Mouse (Mus musculus): Measurements from ENCODE around the gene Slc22a6. TPM values are rescaled to one million over a fixed set of nuclear protein-coding genes. Genes with fewer than 3 reads are reported as not detected.

Slc22a6 gene
- polyA plus RNA-seq, 1 experiment from 2014 or later = not detected

DNA sequence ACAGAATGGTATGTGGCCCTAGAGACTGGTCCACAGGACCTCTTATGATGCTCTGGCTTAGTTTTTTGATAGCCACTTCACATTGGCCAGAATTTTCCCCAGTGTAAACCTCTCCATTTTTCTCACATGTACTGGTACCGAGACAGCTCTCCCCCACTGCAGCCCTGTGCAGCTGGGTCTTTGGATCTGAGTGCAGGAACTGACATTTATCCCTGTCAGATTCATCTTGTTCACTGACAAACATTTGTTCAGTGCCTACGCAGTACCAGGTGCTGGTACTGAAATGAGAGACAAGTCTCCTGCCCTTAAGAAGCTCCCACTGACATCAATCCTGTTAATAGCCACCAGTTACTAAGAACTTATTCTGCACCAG is 38.9 kb upstream of the Slc22a6 start:
- Histone ChIP-seq H3K4me2 (peak overlapping the region; percentile 64), H3K4me1 (ENCODE audit: insufficient read depth) (no peaks in the 10 kb centered on the region), H3K9ac (peak overlapping the region; percentile 40), H3K36me3 (ENCODE audit: insufficient read depth) (no peaks in the 10 kb centered on the region), H3K9me3 (ENCODE audit: low read depth, low read length) (no peaks in the 10 kb centered on the region), H3K27ac (ENCODE audit: low read depth) (peak overlapping the region; percentile 51; the same call in 1 of the 2 replicates), H3K27me3 (ENCODE audit: insufficient read depth, low read length) (no peaks in the 10 kb centered on the region), H3K4me3 (ENCODE audit: low read depth, low read length) (peak overlapping the region; percentile 32)
- peak; percentile 59; the same call in 1 of the 2 replicates for ATAC-seq (ENCODE audit: insufficient read depth)
- no peak for TF ChIP-seq CTCF (IDR thresholded peaks at IDR 0.05; ENCODE audit: low read depth)
- WGBS = 17% methylated on average over 2 of the region's 2 CpGs
- DNase-seq = no peak

DNA sequence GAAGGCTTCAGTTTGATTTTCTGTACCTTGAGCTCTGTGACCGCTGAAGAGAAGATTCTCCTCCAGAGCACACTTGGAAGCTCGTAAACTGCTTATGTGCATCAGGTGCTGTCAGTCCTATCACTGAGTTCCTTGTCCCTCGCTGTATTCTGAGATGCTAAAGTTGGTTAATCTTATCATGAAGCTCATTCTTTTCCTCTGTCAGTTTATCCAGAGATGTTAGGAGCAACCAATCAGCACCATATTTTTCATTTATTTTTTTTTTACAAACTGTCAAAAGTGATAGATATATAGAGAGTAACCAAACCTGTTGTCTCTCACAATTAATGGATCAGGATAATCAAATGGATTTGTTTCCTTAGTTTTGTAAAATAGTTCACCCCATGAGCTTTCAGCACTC is 32.5 kb upstream of the Slc22a6 start:
- Histone ChIP-seq H3K9ac (no peak overlapping the region), H3K27ac (ENCODE audit: low read depth) (no peak overlapping the region), H3K27me3 (ENCODE audit: insufficient read depth, low read length) (no peaks in the 10 kb centered on the region), H3K4me2 (no peak overlapping the region), H3K36me3 (ENCODE audit: insufficient read depth) (no peaks in the 10 kb centered on the region), H3K4me1 (ENCODE audit: insufficient read depth) (no peaks in the 10 kb centered on the region), H3K4me3 (ENCODE audit: low read depth, low read length) (no peak overlapping the region), H3K9me3 (ENCODE audit: low read depth, low read length) (no peaks in the 10 kb centered on the region)
- DNase-seq (no peak), ATAC-seq (ENCODE audit: insufficient read depth) (no peak)
- WGBS = 45% methylated on average over 3 of the region's 3 CpGs
- no peak for TF ChIP-seq CTCF (IDR thresholded peaks at IDR 0.05; ENCODE audit: low read depth)

DNA sequence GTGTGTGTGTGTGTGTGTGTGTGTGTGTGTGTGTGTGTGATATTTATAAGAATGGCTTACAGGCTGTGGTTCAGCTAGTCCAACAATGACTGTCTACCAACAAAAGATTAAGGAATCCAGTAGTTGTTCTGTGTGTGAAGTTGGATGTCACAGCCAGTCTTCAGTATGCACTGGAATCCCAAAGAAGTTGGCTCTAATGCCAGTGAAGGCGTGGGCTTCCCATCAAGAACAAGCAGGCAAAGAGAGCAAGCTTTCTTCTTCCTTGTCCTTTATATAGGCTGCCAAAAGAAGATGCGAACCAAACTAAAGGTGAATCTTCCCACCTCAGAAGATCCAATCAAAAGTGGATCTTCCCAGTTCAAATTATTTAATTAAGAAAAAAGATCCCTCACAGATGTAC is 31.9 kb upstream of the Slc22a6 start:
- ATAC-seq (ENCODE audit: insufficient read depth) (no peak), DNase-seq (no peak)
- 77% methylated on average over 2 of the region's 2 CpGs for WGBS
- H3K27ac ChIP-seq (ENCODE audit: low read depth) = no peak overlapping the region
- no peaks in the 10 kb centered on the region for H3K36me3 ChIP-seq (ENCODE audit: insufficient read depth)
- no peaks in the 10 kb centered on the region for H3K27me3 ChIP-seq (ENCODE audit: insufficient read depth, low read length)
- no peak overlapping the region for H3K9ac ChIP-seq
- H3K4me1 ChIP-seq (ENCODE audit: insufficient read depth) = no peaks in the 10 kb centered on the region
- H3K9me3 ChIP-seq (ENCODE audit: low read depth, low read length) = no peaks in the 10 kb centered on the region
- TF ChIP-seq CTCF (IDR thresholded peaks at IDR 0.05; ENCODE audit: low read depth) = no peak
- H3K4me3 ChIP-seq (ENCODE audit: low read depth, low read length) = no peak overlapping the region
- H3K4me2 ChIP-seq = no peak overlapping the region

DNA sequence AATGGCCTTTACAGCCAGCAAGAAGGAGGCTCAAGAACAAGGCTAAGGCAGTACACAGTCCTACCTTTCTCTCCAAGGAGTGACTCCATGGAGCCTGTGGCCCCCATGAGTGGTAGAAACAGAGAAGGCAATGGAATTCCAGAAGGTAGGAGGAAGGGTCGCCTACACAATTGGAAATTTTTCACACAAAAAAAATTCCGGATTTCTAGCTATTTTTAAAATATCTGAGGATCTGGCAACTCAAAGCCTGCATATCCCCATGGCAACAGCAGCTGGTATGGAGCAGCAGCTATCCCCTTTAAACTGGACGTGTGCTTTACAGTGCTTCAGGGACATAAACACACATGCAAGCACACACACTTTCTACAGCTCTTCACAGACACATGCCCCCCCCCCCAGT is 31.5 kb upstream of the Slc22a6 start:
- 28% methylated on average over 3 of the region's 3 CpGs for WGBS
- ATAC-seq (ENCODE audit: insufficient read depth) = no peak
- DNase-seq = no peak

DNA sequence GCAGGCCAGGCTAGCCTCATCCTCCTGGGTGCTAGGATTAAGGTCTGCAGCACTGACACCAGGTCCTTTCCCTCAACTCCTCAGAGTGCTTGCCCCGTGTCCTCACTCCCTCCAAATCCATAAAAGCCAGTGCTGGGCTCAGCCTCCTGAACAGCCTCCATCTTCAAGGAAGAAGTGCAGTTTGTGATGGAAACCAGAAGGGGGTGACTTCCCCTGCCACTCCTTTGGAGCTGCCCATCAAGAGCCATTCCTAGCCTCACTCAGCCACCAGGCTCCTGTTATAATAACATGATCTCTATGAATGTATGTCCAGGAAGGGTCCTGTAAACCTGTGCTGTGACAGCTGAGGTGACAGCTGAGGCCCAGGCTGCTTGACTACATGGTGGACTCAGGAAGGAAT is 30.5 kb upstream of the Slc22a6 start:
- TF ChIP-seq CTCF (IDR thresholded peaks at IDR 0.05; ENCODE audit: low read depth) = no peak
- no peak overlapping the region for H3K4me3 ChIP-seq (ENCODE audit: low read depth, low read length)
- H3K36me3 ChIP-seq (ENCODE audit: insufficient read depth) = no peaks in the 10 kb centered on the region
- H3K9me3 ChIP-seq (ENCODE audit: low read depth, low read length) = no peaks in the 10 kb centered on the region
- no peak overlapping the region for H3K9ac ChIP-seq
- no peaks in the 10 kb centered on the region for H3K27me3 ChIP-seq (ENCODE audit: insufficient read depth, low read length)
- H3K4me1 ChIP-seq (ENCODE audit: insufficient read depth) = no peaks in the 10 kb centered on the region
- WGBS = 47% methylated on average over 1 of the region's 1 CpGs
- no peak overlapping the region for H3K27ac ChIP-seq (ENCODE audit: low read depth)
- no peak overlapping the region for H3K4me2 ChIP-seq
- DNase-seq (no peak), ATAC-seq (ENCODE audit: insufficient read depth) (no peak)

More for the DNA sequence above, 31.5 kb upstream of the Slc22a6 start:
- H3K4me2 ChIP-seq = no peak overlapping the region
- H3K9me3 ChIP-seq (ENCODE audit: low read depth, low read length) = no peaks in the 10 kb centered on the region
- H3K4me3 ChIP-seq (ENCODE audit: low read depth, low read length) = no peak overlapping the region
- H3K36me3 ChIP-seq (ENCODE audit: insufficient read depth) = no peaks in the 10 kb centered on the region
- H3K27me3 ChIP-seq (ENCODE audit: insufficient read depth, low read length) = no peaks in the 10 kb centered on the region
- no peak overlapping the region for H3K9ac ChIP-seq
- no peaks in the 10 kb centered on the region for H3K4me1 ChIP-seq (ENCODE audit: insufficient read depth)
- no peak overlapping the region for H3K27ac ChIP-seq (ENCODE audit: low read depth)
- TF ChIP-seq CTCF (IDR thresholded peaks at IDR 0.05; ENCODE audit: low read depth) = no peak

DNA sequence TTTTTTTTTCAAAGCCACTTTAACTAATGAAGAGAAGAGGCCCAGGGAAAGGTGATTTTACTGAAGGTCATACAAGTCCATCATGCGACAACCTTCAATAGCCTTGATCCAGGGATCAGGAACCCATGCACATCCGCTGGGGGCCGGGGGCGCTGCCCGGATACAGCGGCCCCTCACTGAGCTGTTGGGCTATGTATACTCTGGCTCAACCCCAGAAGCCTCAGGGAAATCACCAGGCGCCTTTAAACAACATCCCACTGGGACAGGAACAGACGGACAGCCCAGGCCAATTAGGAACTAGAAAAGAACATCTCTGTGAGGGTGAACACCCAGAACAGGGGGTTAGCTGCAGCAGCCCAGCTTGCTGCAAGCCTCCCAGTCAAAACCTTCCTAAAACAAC is 26.9 kb upstream of the Slc22a6 start, which contains the start of gene Slc22a8:
Gene Slc22a8 (plus strand): TSS at position 301 of the 400 bp plus-strand sequence.
- no peaks in the 10 kb centered on the region for H3K36me3 ChIP-seq (ENCODE audit: insufficient read depth)
- no peaks in the 10 kb centered on the region for H3K27me3 ChIP-seq (ENCODE audit: insufficient read depth, low read length)
- H3K9me3 ChIP-seq (ENCODE audit: low read depth, low read length) = no peaks in the 10 kb centered on the region
- peak; percentile 23 for DNase-seq
- H3K4me1 ChIP-seq (ENCODE audit: insufficient read depth) = peaks cover 9% of the 10 kb centered on the region; the same call in 1 of the 2 replicates
- WGBS = 52% methylated on average over 8 of the region's 8 CpGs
- no peak for TF ChIP-seq CTCF (IDR thresholded peaks at IDR 0.05; ENCODE audit: low read depth)
- no peak for ATAC-seq (ENCODE audit: insufficient read depth)
- no peak within 1 kb of the TSS for H3K27ac ChIP-seq (ENCODE audit: low read depth)
- no peak within 1 kb of the TSS for H3K9ac ChIP-seq
- H3K4me3 ChIP-seq (ENCODE audit: low read depth, low read length) = no peak within 1 kb of the TSS
- H3K4me2 ChIP-seq = no peak within 1 kb of the TSS

DNA sequence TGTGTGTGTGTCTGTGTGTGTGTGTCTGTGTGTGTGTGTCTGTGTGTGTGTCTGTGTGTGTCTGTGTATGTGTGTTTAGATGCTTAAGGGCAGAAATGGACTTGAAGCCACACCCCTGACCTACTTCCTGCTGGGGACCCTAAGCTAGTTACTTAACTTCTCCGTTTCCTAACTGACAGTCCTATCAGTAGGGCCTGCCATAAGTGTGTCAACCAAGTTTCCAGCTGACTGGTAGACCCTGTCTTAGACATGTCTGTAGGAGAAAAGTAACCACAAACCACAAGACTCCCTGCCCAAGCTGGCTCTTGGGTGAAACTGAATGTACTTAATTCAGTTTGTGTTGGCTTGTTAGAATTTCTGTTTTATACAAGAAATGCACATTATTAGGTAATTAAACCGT is 25.7 kb upstream of the Slc22a6 start:
- Histone ChIP-seq H3K4me1 (ENCODE audit: insufficient read depth) (peaks cover 9% of the 10 kb centered on the region; the same call in 1 of the 2 replicates), H3K27ac (ENCODE audit: low read depth) (no peak overlapping the region), H3K4me3 (ENCODE audit: low read depth, low read length) (no peak overlapping the region), H3K9ac (no peak overlapping the region), H3K36me3 (ENCODE audit: insufficient read depth) (no peaks in the 10 kb centered on the region), H3K4me2 (no peak overlapping the region), H3K27me3 (ENCODE audit: insufficient read depth, low read length) (no peaks in the 10 kb centered on the region), H3K9me3 (ENCODE audit: low read depth, low read length) (no peaks in the 10 kb centered on the region)
- DNase-seq (no peak), ATAC-seq (ENCODE audit: insufficient read depth) (no peak)
- TF ChIP-seq CTCF (IDR thresholded peaks at IDR 0.05; ENCODE audit: low read depth) = no peak
- 48% methylated on average over 2 of the region's 2 CpGs for WGBS
